In the genomic region with DNA sequence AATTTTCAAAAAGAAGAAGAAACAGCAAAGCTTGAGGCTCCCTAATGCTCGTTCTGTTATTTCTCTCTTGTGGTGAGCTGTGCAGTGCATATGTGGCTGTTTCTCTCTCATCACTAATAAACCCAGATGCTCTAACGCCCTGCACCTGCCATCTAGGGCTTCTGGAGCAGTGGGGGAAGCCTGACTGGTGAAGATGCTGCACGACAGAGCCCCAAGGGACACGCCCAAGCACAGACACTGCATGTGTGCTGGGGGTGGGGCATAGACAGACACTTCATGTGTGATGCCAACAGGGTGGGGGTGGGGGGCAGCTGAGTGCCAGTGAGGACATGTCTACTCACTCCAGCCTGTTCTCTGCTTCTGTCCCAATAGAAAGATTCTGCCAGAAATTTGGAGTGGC, we compare ENCODE assay signal across 21 mouse cellular contexts. TPM values are rescaled to one million over a fixed set of nuclear protein-coding genes. Genes with fewer than 3 reads are reported as not detected.
DNase-seq lines count a peak whose midpoint lies in the region; ATAC-seq and TF ChIP-seq lines count a peak whose summit lies in the region.
"Had no signal": no experiment of that assay in that cellular context is flagged by ENCODE, and none has a peak within 500 bp of the region (broad histone marks: within the 10 kb centered on the region; RNA-seq: fewer than 3 reads in every experiment).

No protein-coding gene starts in this region.

- DNase-seq in embryonic facial prominence, embryonic 14.5 days (ENCODE audit: low spot score): peak; percentile 3
- DNase-seq in embryonic facial prominence, embryonic 10.5 days (ENCODE audit: low spot score): no peak
- DNase-seq in A20 (ENCODE audit: low read depth, low spot score): peak; percentile 22
- DNase-seq in thymus, adult 2 months: peak; percentile 32
- DNase-seq in thymus, postnatal 36 days: peak; percentile 23 to 62
- DNase-seq in heart, adult 9 months (ENCODE audit: low spot score in 2 of 2): no peak
- DNase-seq in midbrain, embryonic 10.5 days (ENCODE audit: low spot score): no peak
- DNase-seq: adrenal gland, postnatal 10 days; cerebellum, adult 11 months; cerebellum, adult 8-10 months; cerebellum, postnatal 14 days; embryo, embryonic 11 days; gastrocnemius, postnatal 10 days; heart, adult 18-20 months; heart, postnatal 14 days had no signal

- H3K9me3 ChIP-seq in embryonic facial prominence, embryonic 14.5 days (ENCODE audit: control insufficient read depth, low read length): no peaks in the 10 kb centered on the region
- H3K9me3 ChIP-seq in embryonic facial prominence, embryonic 10.5 days: no peaks in the 10 kb centered on the region
- no peaks in the 10 kb centered on the region for H3K9me3 ChIP-seq in midbrain, embryonic 10.5 days (replicated peaks)
- H3K9me3 ChIP-seq: embryonic facial prominence, embryonic 12.5 days; forebrain, embryonic 12.5 days; heart, embryonic 15.5 days; hindbrain, embryonic 13.5 days had no signal

- no peaks in the 10 kb centered on the region for H3K27me3 ChIP-seq in embryonic facial prominence, embryonic 14.5 days (replicated peaks; ENCODE audit: control insufficient read depth, insufficient read depth, low read length)
- peaks cover 5% of the 10 kb centered on the region; the same call in 1 of the 2 replicates for H3K27me3 ChIP-seq in embryonic facial prominence, embryonic 10.5 days (replicated peaks; ENCODE audit: low read depth, poor library complexity, severe bottlenecking)
- no peaks in the 10 kb centered on the region for H3K27me3 ChIP-seq in thymus, adult 2 months (ENCODE audit: control insufficient read depth, insufficient read depth, low read length)
- H3K27me3 ChIP-seq in midbrain, embryonic 10.5 days (ENCODE audit: low read depth, poor library complexity, severe bottlenecking): no peaks in the 10 kb centered on the region; the same call in 1 of the 2 replicates
- H3K27me3 ChIP-seq: embryonic facial prominence, embryonic 12.5 days; forebrain, embryonic 12.5 days; heart, embryonic 15.5 days; hindbrain, embryonic 13.5 days had no signal

- H3K36me3 ChIP-seq in embryonic facial prominence, embryonic 14.5 days (ENCODE audit: control insufficient read depth, insufficient read depth, low read length): no peaks in the 10 kb centered on the region
- H3K36me3 ChIP-seq in embryonic facial prominence, embryonic 10.5 days (replicated peaks): no peaks in the 10 kb centered on the region
- H3K36me3 ChIP-seq in thymus, adult 2 months (ENCODE audit: control insufficient read depth, insufficient read depth, low read length): peaks cover 40% of the 10 kb centered on the region
- no peaks in the 10 kb centered on the region for H3K36me3 ChIP-seq in midbrain, embryonic 10.5 days
- H3K36me3 ChIP-seq: embryonic facial prominence, embryonic 12.5 days; forebrain, embryonic 12.5 days; hindbrain, embryonic 13.5 days had no signal

- no peak overlapping the region for H3K4me3 ChIP-seq in embryonic facial prominence, embryonic 14.5 days (ENCODE audit: low read depth, low read length)
- H3K4me3 ChIP-seq in embryonic facial prominence, embryonic 10.5 days: no peak overlapping the region
- no peak overlapping the region for H3K4me3 ChIP-seq in thymus, adult 2 months (ENCODE audit: control insufficient read depth, insufficient read depth, low read length)
- H3K4me3 ChIP-seq in midbrain, embryonic 10.5 days: no peak overlapping the region
- H3K4me3 ChIP-seq: embryonic facial prominence, embryonic 12.5 days; forebrain, embryonic 12.5 days; heart, embryonic 15.5 days; hindbrain, embryonic 13.5 days had no signal

- no peak for TF ChIP-seq POLR2A in thymus, adult 2 months (IDR thresholded peaks at IDR 0.05; ENCODE audit: control insufficient read depth, extremely low read depth, insufficient read depth, low read length, poor library complexity)

- no peaks in the 10 kb centered on the region for H3K4me1 ChIP-seq in embryonic facial prominence, embryonic 14.5 days (ENCODE audit: control insufficient read depth, insufficient read depth, low read length)
- no peaks in the 10 kb centered on the region; the same call in 1 of the 2 replicates for H3K4me1 ChIP-seq in embryonic facial prominence, embryonic 10.5 days
- H3K4me1 ChIP-seq in thymus, adult 2 months (replicated peaks; ENCODE audit: control insufficient read depth, insufficient read depth, low read length): peaks cover 7% of the 10 kb centered on the region; the same call in 1 of the 2 replicates
- H3K4me1 ChIP-seq in midbrain, embryonic 10.5 days: no peaks in the 10 kb centered on the region
- H3K4me1 ChIP-seq: embryonic facial prominence, embryonic 12.5 days; forebrain, embryonic 12.5 days; heart, embryonic 15.5 days; hindbrain, embryonic 13.5 days had no signal

- H3K9ac ChIP-seq in embryonic facial prominence, embryonic 14.5 days (ENCODE audit: low read depth, low read length): no peak overlapping the region
- H3K9ac ChIP-seq: embryonic facial prominence, embryonic 12.5 days; forebrain, embryonic 12.5 days; heart, embryonic 15.5 days; hindbrain, embryonic 13.5 days had no signal

- no peak for ATAC-seq in embryonic facial prominence, embryonic 14.5 days (ENCODE audit: low read depth)
- ATAC-seq: forebrain, embryonic 16.5 days had no signal

- 73% methylated on average over 4 of the region's 4 CpGs for WGBS in embryonic facial prominence, embryonic 14.5 days
- 74% methylated on average over 4 of the region's 4 CpGs for WGBS in embryonic facial prominence, embryonic 10.5 days
- WGBS in thymus, adult 2 months: 64% methylated on average over 4 of the region's 4 CpGs
- WGBS in midbrain, embryonic 10.5 days: 84% methylated on average over 4 of the region's 4 CpGs

- TF ChIP-seq CTCF in thymus, adult 2 months (IDR thresholded peaks at IDR 0.05; ENCODE audit: borderline replicate concordance, control insufficient read depth, extremely low read depth, insufficient read depth, low read length, poor library complexity): no peak

- no peak overlapping the region for H3K4me2 ChIP-seq in embryonic facial prominence, embryonic 14.5 days (ENCODE audit: low read depth, low read length)
- H3K4me2 ChIP-seq: embryonic facial prominence, embryonic 12.5 days; forebrain, embryonic 12.5 days; heart, embryonic 11.5 days; heart, embryonic 15.5 days; hindbrain, embryonic 13.5 days had no signal

- H3K27ac ChIP-seq in embryonic facial prominence, embryonic 14.5 days (replicated peaks; ENCODE audit: low read depth, low read length): no peak overlapping the region
- no peak overlapping the region for H3K27ac ChIP-seq in embryonic facial prominence, embryonic 10.5 days (replicated peaks)
- no peak overlapping the region for H3K27ac ChIP-seq in thymus, adult 2 months (ENCODE audit: control insufficient read depth, insufficient read depth, low read length)
- no peak overlapping the region for H3K27ac ChIP-seq in midbrain, embryonic 10.5 days (replicated peaks)
- H3K27ac ChIP-seq: embryonic facial prominence, embryonic 12.5 days; forebrain, embryonic 12.5 days; heart, embryonic 15.5 days; hindbrain, embryonic 13.5 days had no signal

RNA-seq across cellular contexts. Expression of a gene that starts 41.4 kb away (rescaled TPM):
- polyA plus RNA-seq in embryonic facial prominence, embryonic 14.5 days (2014; fragmentation: Nextera tagmentation; extraction: Ambion mirVana): 5.0 and 5.3 TPM in 2 replicates
- 1.4 TPM in 2 replicates for polyA plus RNA-seq in embryonic facial prominence, embryonic 10.5 days (2016; fragmentation: Nextera tagmentation; extraction: Ambion mirVana)
- polyA plus RNA-seq in thymus, adult 2 months (2012; rRNA removed): 47.9 and 52.5 TPM in 2 replicates
- 0.97 and 1.0 TPM in 2 replicates for polyA plus RNA-seq in midbrain, embryonic 10.5 days (2016; fragmentation: Nextera tagmentation; extraction: Ambion mirVana)

RNA-seq across cellular contexts. Expression of a gene that starts 56.8 kb away (rescaled TPM):
- polyA plus RNA-seq in embryonic facial prominence, embryonic 14.5 days (2014; fragmentation: Nextera tagmentation; extraction: Ambion mirVana): 10.9 and 15.1 TPM in 2 replicates
- 21.1 and 21.2 TPM in 2 replicates for polyA plus RNA-seq in embryonic facial prominence, embryonic 10.5 days (2016; fragmentation: Nextera tagmentation; extraction: Ambion mirVana)
- polyA plus RNA-seq in thymus, adult 2 months (2012; rRNA removed): 30.7 and 31.1 TPM in 2 replicates
- polyA plus RNA-seq in midbrain, embryonic 10.5 days (2016; fragmentation: Nextera tagmentation; extraction: Ambion mirVana): 21.6 and 27.6 TPM in 2 replicates

Comparison
In these comparisons a context has a peak if more than half of its experiments do, and no peak if none do; other contexts are left out.
1. DNase-seq: peak in embryonic facial prominence, embryonic 14.5 days (single experiment), A20 (single experiment), thymus, adult 2 months (single experiment) and thymus, postnatal 36 days (2 of 2); none in embryonic facial prominence, embryonic 10.5 days (single experiment), heart, adult 9 months (0 of 2) and midbrain, embryonic 10.5 days (single experiment).